Mouse (Mus musculus) induced T-regulatory cell, adult 2 months (primary cell): ENCODE measurements around the gene Tomm22.
"Not testable (repeated sequence)": the region's sequence is repeated elsewhere in the genome, so short reads cannot be mapped to it uniquely, and the experiment has no call there.

Experiments
- DNase-seq: peaks from one replicate; pipeline ENCODE4 v3.0.0-alpha.2; 2012; ENCODE audit warnings: low read depth

Tomm22 gene

GRCm38 (mm10) chr15:79670249-79670971, at the start of gene Tomm22:
Gene Tomm22, plus strand, starts transcription at chr15:79670861.
- peak; percentile 92 for DNase-seq

DNA sequence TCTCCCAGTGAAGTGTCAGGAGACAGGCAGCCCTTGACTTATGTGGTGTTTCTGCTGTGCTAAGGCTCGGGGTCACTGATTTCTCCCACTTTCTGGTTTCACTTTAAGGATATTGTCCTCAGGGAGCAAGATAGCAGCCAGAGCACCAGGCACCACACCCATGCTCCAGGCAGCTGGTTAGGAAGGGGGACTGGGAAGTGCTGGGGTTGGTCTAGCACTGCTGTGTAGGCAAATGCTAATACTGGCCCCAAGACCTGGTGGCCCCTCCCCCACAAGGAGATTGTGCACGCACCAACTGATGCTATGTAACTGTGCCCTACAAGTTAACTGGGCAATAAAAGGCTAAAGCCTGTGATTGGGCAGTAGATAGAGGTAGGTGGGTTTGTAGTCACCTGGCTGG, 40.2 kb upstream of the Tomm22 start:
- DNase-seq = no peak

DNA sequence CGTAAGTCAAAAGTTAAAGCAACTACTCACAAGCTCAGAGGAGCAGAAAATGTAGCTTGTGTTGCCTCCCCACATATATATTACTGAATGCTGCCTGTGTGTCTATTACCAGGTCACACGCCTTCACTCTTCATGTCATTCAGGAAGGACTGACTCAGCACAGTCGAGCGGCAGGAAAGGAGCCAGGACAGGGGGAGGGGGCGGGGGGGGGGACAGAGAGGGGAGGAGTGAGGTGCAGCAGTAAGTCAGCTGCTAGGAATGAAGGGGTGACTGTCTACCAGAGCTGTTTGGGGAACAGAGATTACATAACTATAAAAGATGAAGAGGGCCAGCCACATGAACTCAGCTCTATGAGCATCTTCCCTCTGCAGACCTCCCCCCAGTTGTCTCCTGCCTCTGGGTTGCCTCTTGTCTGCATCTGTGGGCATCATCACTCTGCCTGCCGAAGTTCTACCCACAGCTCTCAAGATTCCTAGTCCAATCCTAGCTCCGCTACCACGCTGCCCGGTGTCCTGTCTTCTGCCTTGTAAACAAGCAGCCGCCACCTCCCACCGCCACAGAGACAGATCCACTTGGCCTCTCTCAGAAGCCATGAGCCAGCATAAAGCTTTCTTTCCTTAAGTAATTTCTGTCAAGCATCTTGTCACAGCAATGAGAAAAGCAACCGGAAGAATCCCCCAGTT, 29.4 kb upstream of the Tomm22 start:
- DNase-seq = no peak

GRCm38 (mm10) chr15:79645483-79645882, 25.2 kb upstream of the Tomm22 start:
- no peak for DNase-seq

- DNase-seq = no peak
Observed at GRCm38 (mm10) chr15:79648130-79648529, 22.5 kb upstream of the Tomm22 start.

DNA sequence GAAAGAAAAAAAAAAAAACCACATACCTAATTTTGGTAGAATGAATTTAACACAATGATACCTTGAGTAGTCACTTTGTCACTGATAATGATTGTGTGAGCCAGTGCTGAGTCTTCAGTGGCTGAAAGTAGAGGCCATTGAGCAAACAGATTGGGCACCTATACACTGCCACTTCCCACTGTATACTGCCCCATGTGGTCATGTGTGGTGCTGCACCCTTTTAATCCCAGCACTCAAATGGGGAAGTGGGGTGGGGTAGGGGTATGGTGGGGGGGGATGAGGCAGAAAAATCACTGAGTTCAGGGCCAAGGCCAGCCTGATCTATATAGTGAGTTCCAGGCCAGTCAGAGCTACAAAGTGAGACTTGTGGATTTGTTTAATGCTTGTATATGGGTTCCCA, 20.1 kb upstream of the Tomm22 start:
- peak; percentile 77 for DNase-seq

- peak; percentile 70 for DNase-seq
Observed at GRCm38 (mm10) chr15:79651481-79651880, 19.2 kb upstream of the Tomm22 start.

GRCm38 (mm10) chr15:79656451-79656850, 14.2 kb upstream of the Tomm22 start:
- DNase-seq = no peak

- DNase-seq = peak; percentile 95
Observed at GRCm38 (mm10) chr15:79657837-79658530, 12.7 kb upstream of the Tomm22 start.

- peak; percentile 95 for DNase-seq
Observed at GRCm38 (mm10) chr15:79658531-79659375, 11.9 kb upstream of the Tomm22 start, which contains the start of the genes Fam227a and Cby1. Gene Fam227a, minus strand, starts transcription at chr15:79658956. Gene Cby1, plus strand, starts transcription at chr15:79659199.

GRCm38 (mm10) chr15:79661852-79662251, 8.8 kb upstream of the Tomm22 start:
- peak; percentile 78 for DNase-seq

DNA sequence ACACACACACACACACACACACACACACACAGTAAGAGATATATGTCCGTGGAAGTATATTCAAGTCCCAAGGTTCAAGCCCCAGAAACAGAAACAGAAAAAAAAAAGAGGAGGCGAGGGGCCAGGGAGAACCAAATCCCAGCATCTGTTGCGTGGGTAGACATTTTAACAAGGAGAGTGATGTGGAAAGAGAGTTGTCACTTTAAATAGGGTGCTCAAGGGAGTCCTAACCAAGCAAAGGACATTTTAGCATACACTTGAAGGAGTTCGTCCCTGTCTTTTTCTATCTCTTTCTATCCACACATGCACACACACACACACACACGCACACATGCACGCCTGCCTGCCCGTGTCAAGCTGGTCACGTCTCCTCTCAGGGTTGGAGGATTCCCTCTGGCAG, 6.0 kb upstream of the Tomm22 start:
- no peak for DNase-seq

DNA sequence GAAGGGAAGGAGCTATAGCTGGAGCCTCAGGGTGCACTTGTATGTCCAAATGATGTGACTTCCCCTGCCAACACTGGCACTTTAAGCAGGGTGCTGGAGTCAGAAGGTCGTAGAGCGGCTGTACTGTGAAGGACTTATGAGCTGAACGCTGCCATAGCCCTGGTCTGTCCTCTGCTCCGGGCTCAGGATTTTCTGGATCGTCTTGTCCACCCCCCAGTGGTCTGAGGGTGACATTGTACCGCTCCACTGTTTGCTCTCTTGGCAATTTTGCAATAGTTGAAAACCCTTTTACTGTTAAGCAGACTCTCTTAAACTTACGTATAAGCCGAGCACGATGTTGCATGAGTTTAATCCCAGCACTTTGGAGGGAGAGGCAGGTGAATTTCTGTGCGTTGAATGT, 1.5 kb upstream of the Tomm22 start:
- no peak for DNase-seq

DNA sequence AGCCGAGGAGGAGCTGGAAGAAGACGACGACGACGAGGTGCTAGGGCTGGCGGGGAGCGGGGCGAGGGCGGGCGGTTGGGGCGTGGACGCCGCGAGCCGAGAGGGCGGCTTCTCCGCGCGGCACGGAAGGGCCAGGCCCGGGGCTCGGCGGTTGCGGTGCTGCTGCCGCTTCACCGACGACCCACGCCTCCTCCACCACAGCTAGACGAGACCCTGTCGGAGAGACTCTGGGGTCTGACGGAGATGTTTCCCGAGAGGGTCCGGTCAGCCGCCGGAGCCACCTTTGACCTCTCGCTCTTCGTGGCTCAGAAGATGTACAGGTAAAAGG, 275 bp downstream of the Tomm22 start:
- DNase-seq = no peak

DNA sequence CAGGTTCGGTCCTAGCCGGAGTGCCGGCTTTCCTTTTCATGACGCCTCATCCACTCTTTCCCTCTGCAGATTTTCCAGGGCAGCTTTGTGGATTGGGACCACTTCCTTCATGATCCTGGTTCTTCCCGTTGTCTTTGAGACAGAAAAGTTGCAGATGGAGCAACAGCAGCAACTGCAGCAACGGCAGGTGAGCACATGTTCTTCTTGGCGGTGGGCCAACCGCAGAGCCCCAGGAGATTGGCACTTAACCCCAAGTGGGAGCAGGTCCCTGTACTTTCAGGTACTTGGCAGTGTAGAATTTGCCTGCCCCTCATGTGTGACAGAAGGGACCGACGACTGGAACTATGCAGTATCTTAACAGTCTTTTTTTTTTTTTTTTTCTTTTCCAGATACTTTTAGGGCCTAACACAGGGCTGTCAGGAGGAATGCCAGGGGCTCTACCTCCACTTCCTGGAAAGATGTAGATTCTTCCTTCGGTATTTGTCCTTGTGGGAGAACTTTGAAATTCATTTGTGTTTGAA, 1.2 kb downstream of the Tomm22 start:
- not testable (repeated sequence) for DNase-seq

DNA sequence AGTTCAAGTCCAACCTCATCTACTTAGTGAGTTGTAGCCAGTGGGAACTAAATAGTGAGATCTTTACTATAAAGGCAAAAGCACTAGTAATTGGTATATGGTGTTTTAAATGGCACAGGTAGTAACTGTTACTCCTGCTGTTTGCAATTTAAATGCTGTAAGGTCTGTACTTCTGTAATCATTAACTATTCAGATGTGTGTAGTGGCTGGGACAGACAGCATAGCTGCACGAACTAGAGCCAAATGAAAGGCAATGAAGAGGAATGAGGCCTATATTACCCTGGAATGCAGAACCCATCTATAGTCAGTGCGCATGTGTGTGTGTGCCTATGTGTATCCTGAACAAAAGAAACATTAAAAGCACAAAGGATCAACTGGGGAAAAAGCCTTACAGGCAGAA, 7.3 kb downstream of the Tomm22 start:
- no peak for DNase-seq

DNA sequence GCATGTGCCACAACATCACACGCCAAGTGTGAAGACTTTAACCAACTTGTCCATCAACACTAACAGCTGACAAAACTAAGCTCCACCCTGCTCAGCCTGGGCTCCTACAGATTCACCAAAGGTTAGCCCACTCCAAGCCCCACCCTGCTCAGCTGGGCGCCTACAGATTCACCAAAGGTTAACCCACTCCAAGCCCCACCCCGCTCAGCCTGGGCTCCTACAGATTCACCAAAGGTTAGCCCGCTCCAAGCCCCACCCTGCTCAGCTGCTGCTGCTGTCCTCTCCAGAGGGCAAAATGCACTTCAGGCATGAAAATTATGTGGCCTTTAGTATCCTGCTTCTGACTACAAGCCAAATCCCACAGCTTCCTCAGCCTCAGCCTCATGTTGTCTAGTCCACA, 11.3 kb downstream of the Tomm22 start:
- no peak for DNase-seq

- no peak for DNase-seq
Observed at GRCm38 (mm10) chr15:79683146-79683545, 12.5 kb downstream of the Tomm22 start.

DNA sequence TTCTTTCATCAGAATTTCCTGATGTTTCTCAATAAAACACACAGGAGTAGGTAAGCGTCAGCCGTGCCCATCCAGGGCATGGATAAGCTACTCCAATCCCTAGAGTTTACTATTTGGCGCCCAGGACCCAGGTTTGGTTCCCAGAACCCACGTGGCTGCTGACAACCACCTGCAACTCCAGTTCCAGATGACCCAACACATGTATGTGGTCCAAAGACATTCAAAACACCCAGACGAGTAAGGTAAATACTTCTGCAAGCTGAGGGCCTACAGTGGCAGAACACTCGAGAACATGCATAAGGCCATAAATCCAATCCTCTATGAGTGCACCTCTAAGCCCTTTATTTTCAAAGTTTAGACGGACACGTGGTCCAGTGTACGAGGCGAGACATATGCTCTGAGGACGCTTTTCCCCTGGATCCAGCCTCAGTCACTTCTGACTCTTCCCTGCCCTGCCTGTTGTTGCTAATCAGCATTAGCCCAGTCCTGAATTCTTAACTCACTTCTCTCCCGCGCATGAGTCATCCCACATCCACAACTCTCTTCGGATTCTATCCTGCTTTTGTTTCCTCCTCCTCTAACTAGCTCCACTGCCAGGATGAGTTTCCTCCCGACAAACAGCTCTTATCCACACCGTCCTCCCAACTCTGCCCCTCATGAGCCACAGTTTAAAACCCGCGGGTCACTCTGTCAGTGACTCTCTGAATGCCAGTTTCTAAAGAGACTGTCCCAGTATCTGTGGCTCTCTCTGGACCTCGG, 13.2 kb downstream of the Tomm22 start:
- DNase-seq = no peak

DNA sequence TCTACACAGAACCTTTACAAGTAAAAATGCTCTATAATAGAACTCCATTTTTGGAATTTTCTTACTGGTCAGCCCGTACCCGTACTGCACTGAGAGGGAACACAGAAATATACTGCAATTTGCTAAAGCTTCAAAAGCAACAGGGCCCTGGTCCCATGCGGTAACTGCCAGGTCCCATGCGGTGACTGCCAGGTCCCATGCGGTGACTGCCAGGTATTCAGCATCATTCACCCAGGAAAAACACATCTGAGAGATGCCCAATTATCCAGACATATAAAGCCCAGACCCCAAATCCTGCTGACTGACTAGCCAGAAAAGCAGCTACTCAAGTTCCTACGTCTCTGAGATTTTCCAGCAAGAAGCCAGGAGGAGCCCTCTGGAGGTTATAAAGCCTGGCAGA, 14.0 kb downstream of the Tomm22 start:
- DNase-seq = no peak

GRCm38 (mm10) chr15:79685141-79685641, 14.5 kb downstream of the Tomm22 start:
- DNase-seq = no peak
